Mouse (Mus musculus) heart, postnatal 0 days (tissue): ENCODE measurements at regions not wholly inside any gene's neighbourhood (a gene's known extent, or its start where the extent isn't known, plus 50 kb on each side); places are given as distances from the start of the nearest gene placed in this dataset.

Experiments
- CTCF ChIP-seq: IDR thresholded peaks from 2 replicates; pipeline ENCODE4 v1.5.1; 2016; ENCODE audit warnings: antibody characterized with exemption, control low read depth, low read depth
- EP300 ChIP-seq: IDR thresholded peaks from 2 replicates; pipeline ENCODE4 v1.6.1; 2016; ENCODE audit warnings: antibody characterized with exemption, low read depth

DNA sequence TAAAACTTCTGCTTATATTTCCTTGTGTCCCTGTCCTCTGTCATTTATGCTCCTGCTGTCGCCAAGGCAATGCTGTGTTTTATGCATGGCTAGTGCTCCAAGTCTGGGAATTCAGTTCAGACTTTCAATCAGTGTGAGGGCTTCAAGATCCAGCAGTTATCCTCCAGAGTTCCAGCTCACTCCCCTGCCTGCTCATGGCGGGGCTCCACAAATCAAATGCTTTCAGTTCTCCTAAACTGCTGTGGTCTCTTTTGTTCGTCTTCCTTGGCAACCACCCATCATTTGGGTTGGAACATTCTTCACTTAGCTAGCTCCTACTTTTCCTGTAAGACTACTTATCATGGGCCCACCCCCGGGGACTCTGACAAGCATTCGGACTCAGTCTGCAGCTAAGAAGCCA lies 120.0 kb downstream of the Csl start:
- TF ChIP-seq CTCF (no peak), EP300 (no peak)
